Mouse (Mus musculus): ENCODE data around the gene Ttc41. TPM values are rescaled to one million over a fixed set of nuclear protein-coding genes. Genes with fewer than 3 reads are reported as not detected.

Ttc41 gene
- polyA plus RNA-seq, 1 experiment, result 2.9 TPM

DNA sequence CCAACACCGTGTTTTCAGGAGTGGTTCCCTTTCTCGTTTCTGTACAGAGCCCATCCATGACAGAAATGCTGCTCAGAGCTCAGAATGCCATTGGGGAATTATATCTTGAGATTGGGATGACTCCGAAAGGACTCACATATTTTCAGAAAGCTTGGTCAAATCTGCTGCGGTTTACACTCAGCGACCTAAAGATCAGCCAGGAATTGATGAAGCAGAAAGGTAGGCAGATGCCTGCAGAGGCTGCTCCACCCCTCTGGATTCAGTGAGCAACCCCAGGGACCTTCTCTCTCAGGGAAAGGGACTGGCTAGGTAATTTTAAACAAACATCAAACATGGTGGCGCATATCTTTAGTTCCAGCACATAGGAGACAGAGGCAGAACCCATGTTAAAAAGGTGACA, 52.6 kb downstream of the Ttc41 start:
- H3K27me3 ChIP-seq (ENCODE audit: control insufficient read depth, insufficient read depth, low read length), result no peaks in the 10 kb centered on the region
- no peaks in the 10 kb centered on the region for H3K4me1 ChIP-seq (ENCODE audit: control insufficient read depth, insufficient read depth, low read length)
- H3K4me3 ChIP-seq (replicated peaks; ENCODE audit: insufficient read depth, low read depth, low read length), result no peak overlapping the region
- 56% methylated on average over 6 of the region's 6 CpGs for WGBS
- TF ChIP-seq CTCF (IDR thresholded peaks at IDR 0.05; ENCODE audit: borderline replicate concordance, insufficient read depth, low read depth, low read length) (no peak), POLR2A (IDR thresholded peaks at IDR 0.05; ENCODE audit: borderline replicate concordance, insufficient read depth, low read length) (no peak)
- no peak for DNase-seq
- no peak overlapping the region for H3K27ac ChIP-seq (ENCODE audit: insufficient read depth, low read length)

DNA sequence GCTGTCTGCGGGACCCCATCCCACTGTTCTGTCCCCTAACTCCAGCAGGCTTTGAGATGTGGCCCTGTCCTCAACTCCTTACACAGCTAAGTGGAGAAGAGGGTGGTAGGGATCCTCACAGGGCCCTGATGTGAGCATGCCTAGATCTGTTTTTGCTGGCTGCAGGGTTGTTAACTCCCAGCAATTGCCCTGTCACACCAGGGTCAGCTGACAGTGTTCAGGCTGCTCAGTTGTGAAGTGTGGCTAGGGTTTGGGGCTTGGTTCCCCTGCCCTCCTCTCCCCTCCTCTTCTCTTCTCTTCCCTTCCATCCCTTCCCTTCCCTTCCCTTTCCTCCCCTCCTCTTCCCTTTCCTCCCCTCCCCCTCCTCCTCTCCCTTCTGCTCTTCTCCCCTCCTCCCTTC, 55.6 kb downstream of the Ttc41 start:
- Histone ChIP-seq H3K27me3 (ENCODE audit: control insufficient read depth, insufficient read depth, low read length) (no peaks in the 10 kb centered on the region), H3K27ac (ENCODE audit: insufficient read depth, low read length) (no peak overlapping the region), H3K4me3 (replicated peaks; ENCODE audit: insufficient read depth, low read depth, low read length) (no peak overlapping the region), H3K4me1 (ENCODE audit: control insufficient read depth, insufficient read depth, low read length) (no peaks in the 10 kb centered on the region)
- 96% methylated on average over 1 of the region's 1 CpGs for WGBS
- TF ChIP-seq POLR2A (IDR thresholded peaks at IDR 0.05; ENCODE audit: borderline replicate concordance, insufficient read depth, low read length) (no peak), CTCF (IDR thresholded peaks at IDR 0.05; ENCODE audit: borderline replicate concordance, insufficient read depth, low read depth, low read length) (no peak)
- DNase-seq, result no peak

DNA sequence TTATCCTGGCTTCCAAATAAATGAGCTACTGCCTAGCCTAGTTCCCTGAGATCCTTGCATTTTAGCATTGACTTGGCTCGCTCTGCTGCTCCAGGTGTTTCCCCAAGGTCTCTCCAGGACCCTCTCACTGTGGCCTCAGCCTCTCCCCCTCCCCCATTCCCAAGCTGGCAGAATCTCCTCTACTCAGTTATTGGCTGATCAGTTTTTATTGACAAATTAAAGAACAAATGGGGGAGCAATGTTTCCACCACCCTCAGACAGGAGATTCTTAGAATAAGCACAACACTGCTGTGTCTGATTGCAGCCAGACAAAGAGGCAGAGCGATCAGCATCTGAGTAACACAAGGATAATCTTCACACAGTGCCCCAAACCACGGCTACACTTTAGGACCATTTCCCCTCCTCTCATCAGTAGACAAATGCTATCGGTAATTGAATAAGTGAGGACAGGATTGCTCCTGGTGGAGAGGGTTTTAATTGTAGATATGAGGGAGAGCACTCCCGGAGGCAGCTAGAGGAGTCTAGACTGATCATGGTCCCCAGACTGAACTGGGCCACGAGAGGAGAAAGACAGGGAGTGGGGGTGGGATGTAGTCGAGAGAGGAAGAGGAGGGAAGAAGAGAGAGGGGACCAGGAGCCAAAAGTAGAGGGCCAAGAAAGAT, 56.2 kb downstream of the Ttc41 start:
- Histone ChIP-seq H3K4me3 (replicated peaks; ENCODE audit: insufficient read depth, low read depth, low read length) (no peak overlapping the region), H3K27ac (ENCODE audit: insufficient read depth, low read length) (no peak overlapping the region), H3K4me1 (ENCODE audit: control insufficient read depth, insufficient read depth, low read length) (no peaks in the 10 kb centered on the region), H3K27me3 (ENCODE audit: control insufficient read depth, insufficient read depth, low read length) (no peaks in the 10 kb centered on the region)
- 71% methylated on average over 7 of the region's 7 CpGs for WGBS
- DNase-seq, result no peak
- no peak for TF ChIP-seq POLR2A (IDR thresholded peaks at IDR 0.05; ENCODE audit: borderline replicate concordance, insufficient read depth, low read length)
- no peak for TF ChIP-seq CTCF (IDR thresholded peaks at IDR 0.05; ENCODE audit: borderline replicate concordance, insufficient read depth, low read depth, low read length)

GRCm38 (mm10) chr10:86762384-86762730, 56.7 kb downstream of the Ttc41 start:
- 88% methylated on average over 3 of the region's 3 CpGs for WGBS
- Histone ChIP-seq H3K27me3 (ENCODE audit: control insufficient read depth, insufficient read depth, low read length) (no peaks in the 10 kb centered on the region), H3K4me1 (ENCODE audit: control insufficient read depth, insufficient read depth, low read length) (no peaks in the 10 kb centered on the region), H3K4me3 (replicated peaks; ENCODE audit: insufficient read depth, low read depth, low read length) (no peak overlapping the region), H3K27ac (ENCODE audit: insufficient read depth, low read length) (no peak overlapping the region)
- no peak for TF ChIP-seq POLR2A (IDR thresholded peaks at IDR 0.05; ENCODE audit: borderline replicate concordance, insufficient read depth, low read length)
- TF ChIP-seq CTCF (IDR thresholded peaks at IDR 0.05; ENCODE audit: borderline replicate concordance, insufficient read depth, low read depth, low read length), result no peak
- no peak for DNase-seq

DNA sequence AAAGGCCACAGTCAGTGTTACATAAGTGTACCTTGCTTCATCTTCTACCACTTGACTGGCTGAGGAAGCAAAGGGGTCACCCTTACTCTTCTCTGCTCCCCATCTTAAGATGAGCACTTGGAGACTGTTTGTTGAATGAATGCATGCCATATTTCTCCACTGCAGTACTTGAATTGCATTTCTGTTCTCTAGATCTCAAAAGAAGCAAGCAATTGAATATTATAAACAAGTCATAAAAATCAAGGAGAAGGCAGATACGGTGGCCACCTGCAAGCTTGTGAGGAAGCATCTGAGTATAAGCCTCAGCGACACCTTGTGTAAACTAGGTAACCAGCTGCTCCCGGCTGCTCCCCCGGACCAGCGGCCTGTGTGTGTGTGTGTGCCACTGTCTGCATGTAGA, 58.1 kb downstream of the Ttc41 start, which contains the start of gene Gm49358:
Gm49358 (plus strand) TSS at position 301 of the 400 bp plus-strand sequence.
- TF ChIP-seq CTCF (IDR thresholded peaks at IDR 0.05; ENCODE audit: borderline replicate concordance, insufficient read depth, low read depth, low read length), result no peak
- TF ChIP-seq POLR2A (IDR thresholded peaks at IDR 0.05; ENCODE audit: borderline replicate concordance, insufficient read depth, low read length), result no peak
- no peaks in the 10 kb centered on the region for H3K27me3 ChIP-seq (ENCODE audit: control insufficient read depth, insufficient read depth, low read length)
- H3K4me1 ChIP-seq (ENCODE audit: control insufficient read depth, insufficient read depth, low read length), result no peaks in the 10 kb centered on the region
- WGBS, result 86% methylated on average over 5 of the region's 5 CpGs
- no peak within 1 kb of the TSS for H3K27ac ChIP-seq (ENCODE audit: insufficient read depth, low read length)
- H3K4me3 ChIP-seq (replicated peaks; ENCODE audit: insufficient read depth, low read depth, low read length), result no peak within 1 kb of the TSS
- DNase-seq, result no peak

DNA sequence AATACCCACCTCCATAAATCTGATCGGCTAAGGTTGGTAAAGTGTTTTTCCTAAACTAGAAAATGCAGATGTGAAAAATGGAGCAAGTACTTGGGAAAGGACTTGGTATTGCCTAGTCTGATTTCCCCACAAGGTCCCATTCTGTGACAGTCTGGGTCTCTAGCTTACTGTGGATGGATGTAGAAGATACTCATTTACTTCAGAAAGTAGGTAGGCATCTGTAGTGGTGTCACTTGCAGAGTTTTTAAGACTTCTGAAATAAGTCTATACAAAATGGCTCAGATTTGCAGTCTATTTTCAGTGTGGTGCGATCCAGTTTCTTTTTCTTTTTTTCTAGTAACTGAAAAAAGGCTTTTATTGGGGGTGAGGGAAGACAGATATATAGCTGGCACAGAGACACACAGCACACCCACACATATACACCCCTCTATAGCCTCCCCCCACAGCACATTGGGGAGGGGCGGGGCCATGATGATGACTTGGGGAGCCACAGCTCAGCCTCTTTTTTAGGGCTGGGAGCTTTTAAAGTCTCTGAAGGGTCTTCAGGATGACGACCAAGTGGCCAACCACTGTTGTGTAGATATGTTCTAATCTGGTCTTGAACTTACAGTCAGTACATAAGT, 59.8 kb downstream of the Ttc41 start:
- TF ChIP-seq POLR2A (IDR thresholded peaks at IDR 0.05; ENCODE audit: borderline replicate concordance, insufficient read depth, low read length) (no peak), CTCF (IDR thresholded peaks at IDR 0.05; ENCODE audit: borderline replicate concordance, insufficient read depth, low read depth, low read length) (no peak)
- 92% methylated on average over 4 of the region's 4 CpGs for WGBS
- Histone ChIP-seq H3K4me1 (ENCODE audit: control insufficient read depth, insufficient read depth, low read length) (no peaks in the 10 kb centered on the region), H3K4me3 (replicated peaks; ENCODE audit: insufficient read depth, low read depth, low read length) (no peak overlapping the region), H3K27ac (ENCODE audit: insufficient read depth, low read length) (no peak overlapping the region), H3K27me3 (ENCODE audit: control insufficient read depth, insufficient read depth, low read length) (no peaks in the 10 kb centered on the region)
- DNase-seq, result no peak

GRCm38 (mm10) chr10:86769216-86769615, 63.6 kb downstream of the Ttc41 start:
- Histone ChIP-seq H3K4me3 (replicated peaks; ENCODE audit: insufficient read depth, low read depth, low read length) (no peak overlapping the region), H3K27ac (ENCODE audit: insufficient read depth, low read length) (no peak overlapping the region), H3K27me3 (ENCODE audit: control insufficient read depth, insufficient read depth, low read length) (no peaks in the 10 kb centered on the region), H3K4me1 (ENCODE audit: control insufficient read depth, insufficient read depth, low read length) (0 out of 2 replicates have a peak, but pooled peaks cover 8% of the 10 kb centered on the region)
- no peak for TF ChIP-seq CTCF (IDR thresholded peaks at IDR 0.05; ENCODE audit: borderline replicate concordance, insufficient read depth, low read depth, low read length)
- TF ChIP-seq POLR2A (IDR thresholded peaks at IDR 0.05; ENCODE audit: borderline replicate concordance, insufficient read depth, low read length), result no peak
- no peak for DNase-seq
- WGBS, result 25% methylated on average over 5 of the region's 5 CpGs

DNA sequence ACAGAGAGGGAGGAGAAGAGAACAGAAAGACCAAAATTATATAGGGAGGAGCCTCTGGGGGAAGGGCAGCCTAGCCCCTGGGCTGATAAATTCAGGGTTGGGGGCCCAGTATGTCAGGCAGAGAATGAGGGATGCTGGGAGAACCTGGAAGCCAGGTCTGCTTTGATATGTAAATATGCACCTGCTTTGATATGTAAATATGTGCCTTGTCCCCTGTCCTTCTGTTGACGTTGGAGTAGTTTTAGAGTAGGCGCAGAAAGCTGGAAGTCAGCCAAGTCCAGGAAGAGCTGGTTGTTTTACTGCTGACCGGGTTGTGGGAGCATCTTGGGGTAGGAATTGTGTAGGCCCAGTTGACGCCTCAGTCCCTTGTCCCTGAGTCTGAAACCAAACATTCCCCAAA, 64.2 kb downstream of the Ttc41 start:
- TF ChIP-seq POLR2A (IDR thresholded peaks at IDR 0.05; ENCODE audit: borderline replicate concordance, insufficient read depth, low read length), result no peak
- TF ChIP-seq CTCF (IDR thresholded peaks at IDR 0.05; ENCODE audit: borderline replicate concordance, insufficient read depth, low read depth, low read length), result no peak
- H3K27ac ChIP-seq (ENCODE audit: insufficient read depth, low read length), result no peak overlapping the region
- WGBS, result 58% methylated on average over 4 of the region's 4 CpGs

More for the DNA sequence above, 64.2 kb downstream of the Ttc41 start:
- no peaks in the 10 kb centered on the region for H3K27me3 ChIP-seq (ENCODE audit: control insufficient read depth, insufficient read depth, low read length)
- 0 out of 2 replicates have a peak, but pooled peaks cover 8% of the 10 kb centered on the region for H3K4me1 ChIP-seq (ENCODE audit: control insufficient read depth, insufficient read depth, low read length)
- no peak overlapping the region for H3K4me3 ChIP-seq (replicated peaks; ENCODE audit: insufficient read depth, low read depth, low read length)
- DNase-seq, result no peak

Measured in cerebellum, adult 2 months (tissue).